Mouse (Mus musculus) heart, postnatal 0 days (tissue): Measurements from ENCODE around the gene Foxp1.

Experiments
- CTCF ChIP-seq: IDR thresholded peaks from 2 replicates; pipeline ENCODE4 v1.5.1; 2016; ENCODE audit warnings: antibody characterized with exemption, control low read depth, low read depth
- EP300 ChIP-seq: IDR thresholded peaks from 2 replicates; pipeline ENCODE4 v1.6.1; 2016; ENCODE audit warnings: antibody characterized with exemption, low read depth

GRCm38 (mm10) chr6:99145033-99145432 lies 377.5 kb downstream of the Foxp1 start:
- TF ChIP-seq CTCF (no peak), EP300 (no peak)
